Mouse (Mus musculus) embryonic stem cell, embryonic (primary cell): ENCODE measurements around the gene Abcc8.

Experiments
- CTCF ChIA-PET, 4 experiments: fragments of 300-600 bp in 2 of 4; fragments of 350-600 bp in 2 of 4; sonication (Branson Sonifier 250); formaldehyde crosslinking; loops; one replicate each; lab custom pipeline; 2022; ENCODE audit warnings: inconsistent platforms in 2 of 4; lab: Charles Lee
- POLR2A ChIA-PET, 4 experiments: fragments of 300-600 bp in 2 of 4; fragments of 350-600 bp in 2 of 4; sonication (Branson Sonifier 250); formaldehyde crosslinking; loops; one replicate each; lab custom pipeline; 2022; ENCODE audit warnings: antibody characterized with exemption in 4 of 4, inconsistent platforms in 1 of 4; lab: Charles Lee

Gene Abcc8

DNA sequence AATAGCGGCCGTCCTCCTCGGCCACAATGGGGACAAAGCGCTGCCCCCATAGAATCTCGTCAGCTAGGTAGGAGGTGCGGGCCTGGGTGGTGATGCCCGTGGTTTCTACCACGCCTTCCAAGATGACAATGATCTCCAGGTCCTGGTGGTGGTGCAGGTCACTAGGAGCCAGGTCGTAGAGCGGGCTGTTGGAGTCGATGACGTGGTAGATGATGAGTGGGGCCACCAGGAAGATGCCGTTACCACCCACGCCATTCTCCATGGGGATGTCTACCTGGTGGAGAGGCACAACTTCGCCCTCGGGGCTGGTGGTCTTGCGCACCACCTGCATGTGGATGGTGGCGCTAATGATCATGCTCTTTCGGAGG is 80.9 kb downstream of the Abcc8 start:
- ChIA-PET CTCF (interaction anchor here in 1 of 4 experiments (0.6 to 3.3 kb wide), 2 partner anchors 105 to 898 kb away, joined by 7 to 10 read pairs; no protein-coding TSS in a partner anchor), POLR2A (no interaction called here)

GRCm38 (mm10) chr7:46098221-46098918 is 81.5 kb downstream of the Abcc8 start:
- CTCF ChIA-PET: interaction anchor here in 2 of 4 experiments (0.6 to 3.3 kb wide), 4 partner anchors 106 to 898 kb away, joined by 3 to 10 read pairs (median 6); no protein-coding TSS in a partner anchor
- POLR2A ChIA-PET: no interaction called here

DNA sequence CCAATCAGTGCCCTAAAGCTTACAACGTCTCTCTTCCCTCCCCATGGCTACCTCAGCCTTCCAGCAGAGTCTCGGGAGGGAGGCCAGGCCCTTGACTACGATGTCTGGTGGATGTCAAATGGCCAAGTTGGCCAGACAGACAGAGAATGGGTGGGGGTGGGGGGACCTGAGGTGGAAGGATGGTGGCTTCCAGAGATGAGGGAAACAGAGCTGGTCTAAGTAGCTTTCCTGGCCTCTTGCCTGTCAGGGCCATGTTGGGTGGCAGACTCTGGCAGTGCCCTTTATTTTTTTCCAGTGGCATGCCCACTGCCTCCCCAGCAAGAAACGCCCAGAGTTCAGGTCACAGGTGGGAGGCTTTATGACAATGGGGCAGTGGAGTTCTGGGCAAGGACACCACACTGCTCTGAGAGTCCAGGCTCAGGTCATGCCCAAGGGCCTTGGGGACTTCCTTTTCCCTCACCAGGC is 82.5 kb downstream of the Abcc8 start:
- ChIA-PET CTCF (interaction anchor here in 3 of 4 experiments (0.6 to 3.3 kb wide), 11 partner anchors 11 to 670 kb away, joined by 3 to 13 read pairs (median 5); no protein-coding TSS in a partner anchor), POLR2A (interaction anchor here in 1 of 4 experiments (0.7 to 1.0 kb wide), 2 partner anchors 10 to 19 kb away, joined by 3 to 4 read pairs; no protein-coding TSS in a partner anchor)

GRCm38 (mm10) chr7:46096136-46096535 is 83.7 kb downstream of the Abcc8 start:
- ChIA-PET CTCF (interaction anchor here (0.5 to 3.2 kb wide), 54 partner anchors 9 to 520 kb away, joined by 3 to 20 read pairs (median 4); partner anchors contain the start of genes Abcc8 (in 3 of the 4), Kcnc1 (in 1 of the 4) and Myod1 (in 1 of the 4)), POLR2A (interaction anchor here (0.5 to 1.4 kb wide), 10 partner anchors 11 to 458 kb away, joined by 3 to 6 read pairs (median 3); partner anchors contain the start of gene Abcc6 (in 1 of the 4))

GRCm38 (mm10) chr7:46092803-46093202 is 87.0 kb downstream of the Abcc8 start:
- CTCF ChIA-PET: no interaction called here
- POLR2A ChIA-PET: interaction anchor here in 1 of 4 experiments (0.6 kb wide), 1 partner anchor 1123 kb away, joined by 3 read pairs; no protein-coding TSS in a partner anchor

- CTCF ChIA-PET: interaction anchor here in 1 of 4 experiments (2.5 kb wide), 1 partner anchor 8 kb away, joined by 8 read pairs; no protein-coding TSS in a partner anchor
Measured at GRCm38 (mm10) chr7:46088241-46088640, 91.6 kb downstream of the Abcc8 start.

GRCm38 (mm10) chr7:46086378-46086777 is 93.5 kb downstream of the Abcc8 start:
- ChIA-PET POLR2A (interaction anchor here in 2 of 4 experiments (1.1 to 3.1 kb wide), 9 partner anchors 9 to 516 kb away, joined by 3 to 11 read pairs (median 4); partner anchors contain the start of genes Abcc6 (in 1 of the 2) and Nomo1 (in 1 of the 2)), CTCF (interaction anchor here in 2 of 4 experiments (0.6 to 2.6 kb wide), 4 partner anchors 10 to 738 kb away, joined by 3 to 10 read pairs (median 4); no protein-coding TSS in a partner anchor)

More at GRCm38 (mm10) chr7:46088241-46088640, 91.6 kb downstream of the Abcc8 start:
- POLR2A ChIA-PET: interaction anchor here in 1 of 4 experiments (1.0 to 3.1 kb wide), 2 partner anchors 11 to 55 kb away, joined by 3 to 11 read pairs; partner anchors contain the start of gene Nomo1

DNA sequence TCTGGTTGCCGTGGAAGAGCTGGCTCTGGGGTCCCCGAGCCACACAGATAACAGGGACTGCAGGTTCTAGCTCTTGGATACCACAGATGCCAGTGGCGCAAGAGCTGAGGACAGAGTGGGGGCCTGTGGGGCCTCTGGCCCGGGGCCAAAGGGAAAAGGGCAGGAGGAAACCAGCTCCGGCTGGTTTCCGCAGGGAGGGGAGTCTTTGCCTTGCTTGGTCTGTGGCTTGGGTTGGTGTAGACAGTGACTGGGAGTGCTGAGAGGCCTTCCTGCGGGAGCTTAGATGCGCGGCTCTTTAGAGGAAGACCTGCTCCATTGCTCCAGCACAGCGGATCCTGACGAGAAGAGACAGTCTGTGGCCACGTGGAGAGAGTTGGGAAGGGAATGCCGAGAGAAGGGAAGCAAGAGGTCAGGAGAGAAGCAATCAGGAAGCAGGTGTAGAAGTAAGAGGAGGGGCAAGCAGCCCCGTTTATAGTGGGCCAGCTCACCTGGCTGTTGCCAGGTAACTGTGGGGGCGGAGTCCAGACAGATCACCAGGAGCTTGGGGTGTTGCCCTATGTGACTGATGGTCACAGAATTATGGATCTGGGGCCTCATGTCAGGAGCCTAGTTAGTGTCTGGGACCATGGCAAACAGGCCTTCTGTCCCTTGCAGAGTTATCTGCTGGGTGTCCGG is 94.9 kb downstream of the Abcc8 start:
- POLR2A ChIA-PET: interaction anchor here in 3 of 4 experiments (0.6 to 3.1 kb wide), 22 partner anchors 8 to 517 kb away, joined by 3 to 11 read pairs (median 3); partner anchors contain the start of genes Abcc6 (in 1 of the 3), Cyth2 (in 1 of the 3) and Nomo1 (in 1 of the 3)

DNA sequence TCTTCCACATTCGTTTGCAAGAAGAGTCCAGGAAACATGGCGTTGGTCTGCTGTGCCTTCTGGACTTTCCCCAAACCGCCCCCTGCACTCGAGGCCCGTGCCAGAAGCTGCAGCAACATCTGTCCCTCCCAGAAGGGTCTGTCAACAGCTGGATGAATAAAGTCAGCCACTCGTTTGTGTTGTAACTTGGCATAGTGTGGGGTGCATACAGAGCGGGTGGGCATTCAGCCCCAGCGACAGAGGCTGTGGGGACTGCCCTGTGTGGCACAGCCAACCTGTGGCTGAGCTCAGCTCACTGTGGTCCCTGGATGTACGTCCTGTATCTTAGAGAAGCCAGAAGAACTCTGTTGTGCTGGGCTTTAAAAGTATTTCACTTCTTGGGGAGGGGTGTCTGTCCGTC is 95.8 kb downstream of the Abcc8 start:
- ChIA-PET CTCF (interaction anchor here in 1 of 4 experiments (0.5 kb wide), 1 partner anchor 97 kb away, joined by 4 read pairs; no protein-coding TSS in a partner anchor), POLR2A (interaction anchor here in 2 of 4 experiments (0.8 to 1.2 kb wide), 2 partner anchors 12 to 345 kb away, joined by 3 read pairs; no protein-coding TSS in a partner anchor)

More for the DNA sequence above, 94.9 kb downstream of the Abcc8 start:
- CTCF ChIA-PET: interaction anchor here in 2 of 4 experiments (0.5 to 2.6 kb wide), 11 partner anchors 10 to 522 kb away, joined by 3 to 10 read pairs (median 4); no protein-coding TSS in a partner anchor

GRCm38 (mm10) chr7:46077675-46078074 is 102.2 kb downstream of the Abcc8 start:
- ChIA-PET CTCF (no interaction called here), POLR2A (interaction anchor here in 1 of 4 experiments (1.0 to 3.1 kb wide), 3 partner anchors 9 to 42 kb away, joined by 3 to 11 read pairs (median 3); no protein-coding TSS in a partner anchor)

DNA sequence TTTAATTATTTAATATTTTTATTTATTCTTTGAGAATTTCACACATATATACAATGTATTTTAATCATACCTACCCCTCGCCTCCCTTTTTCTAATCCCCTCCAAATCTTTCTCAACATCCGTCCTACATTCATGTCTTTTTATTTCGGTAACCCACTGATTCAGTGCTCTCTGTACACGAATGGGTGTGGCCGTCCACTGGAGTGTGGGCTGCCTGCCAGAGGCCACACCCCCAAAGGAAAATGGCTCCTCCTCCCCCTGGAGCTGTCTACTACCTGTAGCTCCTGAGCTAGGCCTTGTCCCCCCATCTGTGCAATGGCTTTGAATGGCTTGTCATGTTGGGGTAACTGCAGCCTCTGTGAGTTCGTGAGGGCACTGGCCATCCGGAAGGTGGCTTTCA is 103.0 kb downstream of the Abcc8 start:
- ChIA-PET POLR2A (interaction anchor here in 1 of 4 experiments (1.0 to 3.1 kb wide), 2 partner anchors 10 to 41 kb away, joined by 3 to 11 read pairs; no protein-coding TSS in a partner anchor), CTCF (no interaction called here)

- POLR2A ChIA-PET: interaction anchor here in 3 of 4 experiments (0.5 to 1.0 kb wide), 3 partner anchors 9 to 1667 kb away, joined by 3 to 4 read pairs (median 4); no protein-coding TSS in a partner anchor
Measured at GRCm38 (mm10) chr7:46068831-46069230, 111.0 kb downstream of the Abcc8 start.

GRCm38 (mm10) chr7:46063296-46063695 is 116.5 kb downstream of the Abcc8 start:
- CTCF ChIA-PET: interaction anchor here in 1 of 4 experiments (0.6 to 0.7 kb wide), 2 partner anchors 229 to 1004 kb away, joined by 3 to 5 read pairs; no protein-coding TSS in a partner anchor
- POLR2A ChIA-PET: interaction anchor here in 1 of 4 experiments (0.6 kb wide), 1 partner anchor 9 kb away, joined by 3 read pairs; no protein-coding TSS in a partner anchor

More at GRCm38 (mm10) chr7:46068831-46069230, 111.0 kb downstream of the Abcc8 start:
- CTCF ChIA-PET: interaction anchor here in 2 of 4 experiments (0.6 to 1.6 kb wide), 2 partner anchors 27 to 218 kb away, joined by 3 read pairs; no protein-coding TSS in a partner anchor

GRCm38 (mm10) chr7:46061614-46062013 is 118.2 kb downstream of the Abcc8 start:
- CTCF ChIA-PET: no interaction called here
- POLR2A ChIA-PET: interaction anchor here in 1 of 4 experiments (1.0 kb wide), 1 partner anchor 23 kb away, joined by 3 read pairs; no protein-coding TSS in a partner anchor

DNA sequence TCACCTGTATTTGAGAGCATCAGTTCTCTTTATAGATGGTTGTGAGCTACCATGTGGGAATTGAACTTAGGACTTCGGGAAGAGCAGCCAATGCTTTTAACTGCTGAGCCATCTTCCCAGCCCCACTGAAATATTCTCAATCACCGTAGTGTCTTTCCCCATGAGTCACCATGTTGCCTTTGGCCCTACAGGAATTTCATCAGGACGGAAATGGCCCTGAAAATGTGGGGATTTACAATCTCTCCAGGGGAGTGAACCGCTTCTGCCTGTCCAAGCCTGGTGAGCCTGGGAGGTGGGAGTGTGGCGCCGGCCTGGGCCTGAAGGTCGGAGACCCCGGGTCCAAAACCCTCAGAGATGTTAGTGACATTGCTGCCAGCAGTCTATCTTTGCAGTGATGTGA is 119.1 kb downstream of the Abcc8 start:
- POLR2A ChIA-PET: interaction anchor here in 2 of 4 experiments (0.7 to 1.8 kb wide), 3 partner anchors 10 to 165 kb away, joined by 3 to 5 read pairs (median 4); no protein-coding TSS in a partner anchor
- CTCF ChIA-PET: no interaction called here

- ChIA-PET POLR2A (interaction anchor here in 1 of 4 experiments (1.8 kb wide), 1 partner anchor 11 kb away, joined by 5 read pairs; no protein-coding TSS in a partner anchor), CTCF (no interaction called here)
Measured at GRCm38 (mm10) chr7:46058882-46059281, 121.0 kb downstream of the Abcc8 start.
